Mouse (Mus musculus) MEL (cell line): Measurements from ENCODE around the gene Ccdc194. TPM values are rescaled to one million over a fixed set of nuclear protein-coding genes. Genes with fewer than 3 reads are reported as not detected.

Experiments
- DNase-seq: peaks from one replicate; pipeline ENCODE4 v3.0.0; 2011; ENCODE audit warnings: low read depth, low spot score
- H3K27ac ChIP-seq: 2 replicates; pipeline ENCODE4 v1.5.1; 2012; ENCODE audit warnings: low read depth, mild to moderate bottlenecking, control low read depth, low read length, moderate library complexity; ENCODE audit not compliant: control insufficient read depth
- H3K27me3 ChIP-seq, 2 experiments: fragments of 150-350 bp in 1 of 2; sonication (generic) in 1 of 2; 2 replicates each; pipeline ENCODE4 v1.6.1; 2012; ENCODE audit warnings: low read length in 2 of 2, mild to moderate bottlenecking in 2 of 2, improper control_type of control experiment in 1 of 2, moderate library complexity in 1 of 2; ENCODE audit not compliant: insufficient read depth in 2 of 2, control insufficient read depth in 1 of 2
- H3K36me3 ChIP-seq, 2 experiments: 2 replicates each; pipeline ENCODE4 v1.6.1; 2012 to 2014; ENCODE audit warnings: low read length in 2 of 2, improper control_type of control experiment in 1 of 2, inconsistent platforms in 1 of 2, mild to moderate bottlenecking in 1 of 2; ENCODE audit not compliant: insufficient read depth in 2 of 2, control insufficient read depth in 1 of 2
- H3K4me1 ChIP-seq, 2 experiments: fragments of 150-350 bp in 1 of 2; sonication (generic) in 1 of 2; 2 replicates each; pipeline ENCODE4 v1.6.1; 2012; ENCODE audit warnings: low read length in 2 of 2, improper control_type of control experiment in 1 of 2, mild to moderate bottlenecking in 1 of 2; ENCODE audit not compliant: insufficient read depth in 2 of 2, control insufficient read depth in 1 of 2
- H3K4me3 ChIP-seq, 2 experiments: fragments of 150-350 bp in 1 of 2; sonication (generic) in 1 of 2; 2 replicates each; pipeline ENCODE4 v1.5.1; 2012; ENCODE audit warnings: low read depth in 2 of 2, low read length in 2 of 2, mild to moderate bottlenecking in 2 of 2, moderate library complexity in 2 of 2, control low read depth in 1 of 2, improper control_type of control experiment in 1 of 2; ENCODE audit not compliant: control insufficient read depth in 1 of 2, insufficient read depth in 1 of 2
- H3K79me2 ChIP-seq: 2 replicates; pipeline ENCODE4 v1.6.1; 2012; ENCODE audit warnings: mild to moderate bottlenecking, low read length, moderate library complexity; ENCODE audit not compliant: control insufficient read depth, poor library complexity, insufficient read depth
- H3K9ac ChIP-seq: 2 replicates; pipeline ENCODE4 v1.6.1; 2012; ENCODE audit warnings: low read depth, mild to moderate bottlenecking, control low read depth, low read length, moderate library complexity; ENCODE audit not compliant: control insufficient read depth, poor library complexity, severe bottlenecking
- H3K9me3 ChIP-seq: fragments of 150-350 bp; sonication (generic); replicated peaks from 2 replicates; pipeline ENCODE4 v1.6.1; 2012; ENCODE audit warnings: mild to moderate bottlenecking, low read length, improper control_type of control experiment, moderate library complexity; ENCODE audit not compliant: insufficient read depth
- CHD1 ChIP-seq: IDR thresholded peaks from 2 replicates; pipeline ENCODE4 v1.6.1; 2012; ENCODE audit warnings: low read depth, mild to moderate bottlenecking, inconsistent platforms, low read length, improper control_type of control experiment
- CTCF ChIP-seq, 3 experiments: IDR thresholded peaks in 2 of 3; conservative IDR thresholded peaks in 1 of 3; 2 replicates each; pipeline ENCODE4 v1.5.1; 2011 to 2012; ENCODE audit warnings: low read length in 3 of 3, low read depth in 2 of 3, mild to moderate bottlenecking in 2 of 3, improper control_type of control experiment in 1 of 3, inconsistent platforms in 1 of 3, mixed read lengths in 1 of 3, moderate library complexity in 1 of 3; ENCODE audit not compliant: control insufficient read depth in 1 of 3, insufficient read depth in 1 of 3, poor library complexity in 1 of 3, severe bottlenecking in 1 of 3
- EP300 ChIP-seq, 2 experiments: IDR thresholded peaks; 2 replicates each; pipeline ENCODE4 v1.6.1; 2011; ENCODE audit warnings: improper control_type of control experiment in 2 of 2, low read length in 2 of 2, low read depth in 1 of 2, mild to moderate bottlenecking in 1 of 2
- ETS1 ChIP-seq: IDR thresholded peaks from 2 replicates; pipeline ENCODE4 v1.6.1; 2012; ENCODE audit warnings: low read depth, mild to moderate bottlenecking, inconsistent platforms, low read length, improper control_type of control experiment, moderate library complexity
- GATA1 ChIP-seq: IDR thresholded peaks from 2 replicates; pipeline ENCODE4 v1.6.1; 2011; ENCODE audit warnings: low read depth, low read length, improper control_type of control experiment
- JUND ChIP-seq: IDR thresholded peaks from 2 replicates; pipeline ENCODE4 v1.6.1; 2011; ENCODE audit warnings: low read depth, mild to moderate bottlenecking, improper control_type of control experiment, low read length
- KAT2A ChIP-seq: conservative IDR thresholded peaks from 2 replicates; pipeline ENCODE4 v1.6.1; 2012; ENCODE audit warnings: low read depth, low read length, improper control_type of control experiment, inconsistent platforms
- MXI1 ChIP-seq: IDR thresholded peaks from 2 replicates; pipeline ENCODE4 v1.6.1; 2011; ENCODE audit warnings: mild to moderate bottlenecking, low read depth, low read length, improper control_type of control experiment
- MYC ChIP-seq: IDR thresholded peaks from 2 replicates; pipeline ENCODE4 v1.6.1; 2011; ENCODE audit warnings: low read depth, mild to moderate bottlenecking, low read length, improper control_type of control experiment, moderate library complexity
- POLR2AphosphoS2 ChIP-seq: IDR thresholded peaks from 2 replicates; pipeline ENCODE4 v1.6.1; 2011; ENCODE audit warnings: low read length, improper control_type of control experiment
- TAL1 ChIP-seq: IDR thresholded peaks from 2 replicates; pipeline ENCODE4 v1.6.1; 2012; ENCODE audit warnings: mild to moderate bottlenecking, inconsistent platforms, low read length, moderate library complexity, mixed read lengths
- TCF12 ChIP-seq: IDR thresholded peaks from 2 replicates; pipeline ENCODE4 v1.6.1; 2014; ENCODE audit warnings: low read depth, mild to moderate bottlenecking, inconsistent platforms, low read length, improper control_type of control experiment, moderate library complexity
- polyA plus RNA-seq, 2 experiments: library from polyadenylated mRNA; stranded (reverse) in 1 of 2; unstranded in 1 of 2; fragments of >175 nt in 1 of 2; fragments of >200 nt in 1 of 2; gene quantifications; 2 replicates each; pipeline versions ENCODE4 v1.2.1 to v1.2.4; 2012; ENCODE audit warnings: low replicate concordance in 2 of 2, low read depth in 1 of 2; ENCODE audit not compliant: insufficient read length in 2 of 2, insufficient read depth in 1 of 2, missing spikeins in 1 of 2
- total RNA-seq: library from RNA; depleted of rRNA; stranded (reverse); fragments of 300-350 nt; gene quantifications from 2 replicates; pipeline ENCODE4 v1.2.3, GENCODE M21; 2012

The Ccdc194 gene
- total and polyA plus RNA-seq, 3 experiments: not detected

- TF ChIP-seq POLR2AphosphoS2: no peak
- TF ChIP-seq MXI1: peak; percentile 14; the same call in 1 of the 2 replicates
- TF ChIP-seq MYC: no peak
- TF ChIP-seq ETS1: no peak
These were observed 32.8 kb upstream of the Ccdc194 start, which contains the start of gene Tmem221 (continued) for GRCm38 (mm10) chr8:71558071-71558957.

- peak; percentile 46 for DNase-seq
- Histone ChIP-seq H3K36me3 (peaks cover 0 to 11% of the 10 kb centered on the region in 2 experiments; a peak in 2 of 4 replicates), H3K9me3 (no peaks in the 10 kb centered on the region), H3K27ac (peak overlapping the region; percentile 38), H3K27me3 (no peaks in the 10 kb centered on the region), H3K4me1 (peaks cover 6 to 29% of the 10 kb centered on the region in 2 experiments), H3K79me2 (no peaks in the 10 kb centered on the region), H3K4me3 (no peak overlapping the region), H3K9ac (no peak overlapping the region)
- TF ChIP-seq ETS1 (0 out of 2 replicates have a peak, but pooled peaks have one; percentile 7), TCF12 (0 out of 2 replicates have a peak, but pooled peaks have one; percentile 6), TAL1 (peak; percentile 82), KAT2A (no peak), EP300 (IDR thresholded peaks at IDR 0.05; ENCODE audit: low read depth in 1 of 2, low read length in 2 of 2) (0 out of 4 replicates have a peak, but pooled peaks of 1 of the 2 experiments have one; percentile 13), CHD1 (no peak), MXI1 (0 out of 2 replicates have a peak, but pooled peaks have one; percentile 10), GATA1 (peak; percentile 21; the same call in 1 of the 2 replicates)
These were observed 29.1 kb upstream of the Ccdc194 start for GRCm38 (mm10) chr8:71554644-71555043.

GRCm38 (mm10) chr8:71554001-71554400, 28.5 kb upstream of the Ccdc194 start:
- peak; percentile 90; the same call in 1 of the 2 replicates for TF ChIP-seq JUND
- no peak for TF ChIP-seq CTCF (IDR thresholded peaks at IDR 0.05 in 2 of 3, conservative IDR thresholded peaks at IDR 0.05 in 1 of 3; ENCODE audit: control insufficient read depth in 1 of 3, insufficient read depth in 1 of 3, low read depth in 2 of 3, low read length in 3 of 3, poor library complexity in 1 of 3, severe bottlenecking in 1 of 3)
- Histone ChIP-seq H3K79me2 (no peaks in the 10 kb centered on the region), H3K27me3 (no peaks in the 10 kb centered on the region), H3K27ac (peak overlapping the region; percentile 38), H3K9ac (no peak overlapping the region), H3K9me3 (no peaks in the 10 kb centered on the region), H3K36me3 (peaks cover 0 to 11% of the 10 kb centered on the region in 2 experiments; a peak in 2 of 4 replicates), H3K4me1 (peaks cover 5 to 27% of the 10 kb centered on the region in 2 experiments), H3K4me3 (no peak overlapping the region)
- no peak for DNase-seq
